Mouse (Mus musculus): ENCODE measurements around the gene Tgfa. TPM values are rescaled to one million over a fixed set of nuclear protein-coding genes. Genes with fewer than 3 reads are reported as not detected.

The Tgfa gene
- polyA plus RNA-seq, 1 experiment from 2014 or later, result 3.0 TPM

DNA sequence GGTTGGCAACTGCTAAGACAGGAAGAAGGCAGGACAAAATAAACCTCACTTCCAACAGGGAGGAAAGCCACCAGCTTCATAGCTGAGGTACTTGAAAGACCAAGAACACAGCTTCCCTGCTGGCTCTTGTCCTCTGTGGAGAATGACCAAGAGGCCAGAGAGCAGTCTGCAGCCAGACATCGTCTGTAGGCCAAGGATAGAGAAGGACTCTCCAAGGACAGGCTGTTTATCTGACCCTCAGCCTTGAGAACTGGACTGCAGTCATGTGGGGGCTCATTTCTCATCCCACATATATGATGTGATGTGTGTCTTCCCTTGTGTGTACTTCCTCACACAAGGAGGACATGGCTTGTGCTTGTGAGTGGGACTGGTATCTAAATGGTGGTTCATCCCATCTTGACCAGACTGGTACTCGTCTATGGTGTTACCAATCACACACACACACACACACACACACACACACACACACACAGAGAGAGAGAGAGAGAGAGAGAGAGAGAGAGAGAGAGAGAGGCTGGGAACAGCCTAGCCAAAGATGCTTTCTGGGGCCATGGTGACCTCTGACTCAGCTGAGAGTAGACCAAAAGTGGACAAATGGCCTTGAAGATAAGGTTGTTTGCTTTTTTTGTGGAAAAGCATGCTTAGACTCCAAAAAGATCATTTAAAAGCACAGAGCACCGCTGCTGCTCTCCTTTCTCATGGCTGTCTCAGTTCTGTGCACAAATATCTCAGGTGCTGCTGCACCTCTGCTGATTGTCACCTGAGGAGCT lies 18.0 kb downstream of the Tgfa start:
- H3K4me1 ChIP-seq (ENCODE audit: insufficient read depth), result peaks cover 20% of the 10 kb centered on the region
- H3K4me2 ChIP-seq (ENCODE audit: low read depth, low read length), result no peak overlapping the region
- H3K36me3 ChIP-seq (replicated peaks; ENCODE audit: insufficient read depth, low read length), result no peaks in the 10 kb centered on the region
- no peak overlapping the region for H3K27ac ChIP-seq (ENCODE audit: low read depth)
- ATAC-seq, result no peak
- H3K9me3 ChIP-seq (ENCODE audit: low read length), result no peaks in the 10 kb centered on the region
- TF ChIP-seq EP300 (IDR thresholded peaks at IDR 0.05; ENCODE audit: low read depth) (no peak), CTCF (IDR thresholded peaks at IDR 0.05; ENCODE audit: low read depth) (no peak)
- no peak overlapping the region for H3K9ac ChIP-seq (replicated peaks)
- no peak for DNase-seq
- H3K27me3 ChIP-seq (ENCODE audit: insufficient read depth, low read length), result no peaks in the 10 kb centered on the region
- H3K4me3 ChIP-seq (ENCODE audit: low read depth, low read length), result no peak overlapping the region
- 54% methylated on average over 3 of the region's 3 CpGs for WGBS (ENCODE audit: insufficient replicate concordance)

DNA sequence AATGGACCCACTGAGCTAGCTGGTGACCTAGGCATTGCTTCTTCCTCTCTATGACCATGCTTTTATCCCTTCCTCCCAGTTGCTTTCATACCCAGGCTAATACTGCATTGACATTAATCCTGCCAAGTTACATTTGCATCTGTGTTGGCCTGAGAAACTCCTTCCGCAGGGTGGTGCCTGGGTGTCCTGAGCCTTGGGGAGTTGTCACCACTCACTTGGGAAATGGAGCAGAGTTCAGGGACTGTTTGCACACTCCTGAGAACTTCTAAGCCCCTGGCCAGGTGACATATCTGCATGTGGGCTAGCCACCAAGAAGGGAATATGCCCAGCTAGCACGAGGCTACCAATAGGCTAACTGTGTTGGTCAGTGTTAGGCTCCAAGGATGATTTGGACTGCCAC lies 23.0 kb downstream of the Tgfa start:
- Histone ChIP-seq H3K4me1 (ENCODE audit: insufficient read depth) (peaks cover 20% of the 10 kb centered on the region), H3K4me2 (ENCODE audit: low read depth, low read length) (no peak overlapping the region), H3K36me3 (replicated peaks; ENCODE audit: insufficient read depth, low read length) (no peaks in the 10 kb centered on the region), H3K27ac (ENCODE audit: low read depth) (0 out of 2 replicates have a peak overlapping the region, but pooled peaks have one; percentile 16), H3K9ac (replicated peaks) (no peak overlapping the region), H3K9me3 (ENCODE audit: low read length) (no peaks in the 10 kb centered on the region), H3K4me3 (ENCODE audit: low read depth, low read length) (no peak overlapping the region), H3K27me3 (ENCODE audit: insufficient read depth, low read length) (no peaks in the 10 kb centered on the region)
- WGBS (ENCODE audit: insufficient replicate concordance), result 69% methylated on average over 2 of the region's 2 CpGs
- ATAC-seq, result no peak
- TF ChIP-seq EP300 (IDR thresholded peaks at IDR 0.05; ENCODE audit: low read depth) (no peak), CTCF (IDR thresholded peaks at IDR 0.05; ENCODE audit: low read depth) (no peak)
- DNase-seq, result no peak

DNA sequence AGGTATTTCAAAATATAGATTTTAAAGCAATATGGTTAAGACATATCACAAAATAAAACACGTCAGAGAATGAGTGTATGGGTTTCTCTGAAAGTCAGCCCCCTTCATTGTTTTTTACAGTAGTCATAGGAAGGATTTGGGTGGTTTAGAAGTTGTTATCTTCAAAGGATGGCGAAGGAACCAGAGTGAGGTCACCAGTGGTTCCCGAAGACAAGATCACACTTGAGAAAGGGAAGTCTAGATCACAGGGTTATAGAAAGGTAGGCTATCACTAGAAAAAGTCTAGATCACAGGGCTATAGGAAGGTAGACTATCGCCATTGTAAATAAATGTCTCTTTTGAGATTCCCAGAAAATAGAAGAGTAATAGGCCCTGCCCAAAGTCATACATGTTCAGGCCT lies 23.7 kb downstream of the Tgfa start:
- Histone ChIP-seq H3K9ac (replicated peaks) (no peak overlapping the region), H3K4me2 (ENCODE audit: low read depth, low read length) (no peak overlapping the region), H3K36me3 (replicated peaks; ENCODE audit: insufficient read depth, low read length) (no peaks in the 10 kb centered on the region), H3K4me3 (ENCODE audit: low read depth, low read length) (no peak overlapping the region), H3K4me1 (ENCODE audit: insufficient read depth) (peaks cover 16% of the 10 kb centered on the region), H3K27ac (ENCODE audit: low read depth) (peak overlapping the region; percentile 79; the same call in 1 of the 2 replicates), H3K27me3 (ENCODE audit: insufficient read depth, low read length) (no peaks in the 10 kb centered on the region), H3K9me3 (ENCODE audit: low read length) (no peaks in the 10 kb centered on the region)
- ATAC-seq (no peak), DNase-seq (no peak)
- TF ChIP-seq CTCF (IDR thresholded peaks at IDR 0.05; ENCODE audit: low read depth) (no peak), EP300 (IDR thresholded peaks at IDR 0.05; ENCODE audit: low read depth) (no peak)
- 57% methylated on average over 4 of the region's 4 CpGs for WGBS (ENCODE audit: insufficient replicate concordance)

DNA sequence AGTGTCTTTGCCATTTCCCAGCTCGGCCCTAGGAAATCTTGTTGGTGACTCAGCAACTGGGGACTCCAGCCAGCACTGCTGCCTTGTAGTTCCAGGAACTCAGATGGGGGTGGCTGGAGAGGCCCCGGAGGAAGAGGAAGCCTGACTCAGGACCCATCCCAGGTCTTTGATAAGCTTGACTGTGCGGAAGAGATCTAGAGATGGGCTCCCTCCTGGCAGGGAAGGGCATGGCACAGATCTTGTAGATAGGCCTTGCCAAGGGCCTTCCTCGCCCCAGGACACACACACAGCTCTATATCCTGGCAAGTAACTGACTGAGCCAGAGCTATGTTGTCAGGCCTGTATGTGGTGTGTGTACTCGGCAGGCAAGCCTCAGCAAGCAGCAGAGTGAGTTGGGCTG lies 24.5 kb downstream of the Tgfa start:
- H3K27ac ChIP-seq (ENCODE audit: low read depth), result peak overlapping the region; percentile 79
- no peaks in the 10 kb centered on the region for H3K36me3 ChIP-seq (replicated peaks; ENCODE audit: insufficient read depth, low read length)
- peaks cover 16% of the 10 kb centered on the region for H3K4me1 ChIP-seq (ENCODE audit: insufficient read depth)
- TF ChIP-seq CTCF (IDR thresholded peaks at IDR 0.05; ENCODE audit: low read depth) (no peak), EP300 (IDR thresholded peaks at IDR 0.05; ENCODE audit: low read depth) (no peak)
- no peak overlapping the region for H3K4me3 ChIP-seq (ENCODE audit: low read depth, low read length)
- H3K27me3 ChIP-seq (ENCODE audit: insufficient read depth, low read length), result no peaks in the 10 kb centered on the region
- H3K9ac ChIP-seq (replicated peaks), result peak overlapping the region; percentile 21; the same call in 1 of the 2 replicates
- H3K4me2 ChIP-seq (ENCODE audit: low read depth, low read length), result no peak overlapping the region
- DNase-seq (no peak), ATAC-seq (peak; percentile 66)
- WGBS (ENCODE audit: insufficient replicate concordance), result 36% methylated on average over 5 of the region's 5 CpGs
- H3K9me3 ChIP-seq (ENCODE audit: low read length), result no peaks in the 10 kb centered on the region

DNA sequence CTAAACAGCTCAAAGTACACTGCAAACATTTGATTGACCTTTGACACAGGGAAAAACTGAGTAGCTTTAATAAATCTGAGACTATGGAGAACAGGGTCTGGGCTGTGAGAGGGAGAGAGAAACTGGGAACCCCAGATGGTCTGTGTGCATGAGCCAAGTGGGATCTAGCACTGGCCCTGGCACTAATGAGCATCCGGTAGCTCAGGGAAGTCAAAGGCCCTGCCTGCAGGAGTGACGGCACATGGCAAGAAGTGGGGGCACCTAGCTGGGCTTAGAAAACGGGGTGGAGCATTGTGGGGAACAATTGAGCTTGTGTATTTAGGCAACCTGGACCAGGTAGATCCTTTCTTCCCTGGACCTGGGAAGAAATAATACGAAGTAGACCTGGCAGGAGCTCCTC lies 25.1 kb downstream of the Tgfa start:
- 55% methylated on average over 4 of the region's 4 CpGs for WGBS (ENCODE audit: insufficient replicate concordance)
- ATAC-seq, result no peak
- TF ChIP-seq CTCF (IDR thresholded peaks at IDR 0.05; ENCODE audit: low read depth), result no peak
- TF ChIP-seq EP300 (IDR thresholded peaks at IDR 0.05; ENCODE audit: low read depth), result no peak
- H3K27ac ChIP-seq (ENCODE audit: low read depth), result peak overlapping the region; percentile 79; the same call in 1 of the 2 replicates
- H3K9me3 ChIP-seq (ENCODE audit: low read length), result no peaks in the 10 kb centered on the region
- DNase-seq, result no peak
- no peak overlapping the region for H3K4me2 ChIP-seq (ENCODE audit: low read depth, low read length)
- H3K9ac ChIP-seq (replicated peaks), result no peak overlapping the region
- H3K4me1 ChIP-seq (ENCODE audit: insufficient read depth), result peaks cover 16% of the 10 kb centered on the region
- no peak overlapping the region for H3K4me3 ChIP-seq (ENCODE audit: low read depth, low read length)
- no peaks in the 10 kb centered on the region for H3K36me3 ChIP-seq (replicated peaks; ENCODE audit: insufficient read depth, low read length)
- no peaks in the 10 kb centered on the region for H3K27me3 ChIP-seq (ENCODE audit: insufficient read depth, low read length)

DNA sequence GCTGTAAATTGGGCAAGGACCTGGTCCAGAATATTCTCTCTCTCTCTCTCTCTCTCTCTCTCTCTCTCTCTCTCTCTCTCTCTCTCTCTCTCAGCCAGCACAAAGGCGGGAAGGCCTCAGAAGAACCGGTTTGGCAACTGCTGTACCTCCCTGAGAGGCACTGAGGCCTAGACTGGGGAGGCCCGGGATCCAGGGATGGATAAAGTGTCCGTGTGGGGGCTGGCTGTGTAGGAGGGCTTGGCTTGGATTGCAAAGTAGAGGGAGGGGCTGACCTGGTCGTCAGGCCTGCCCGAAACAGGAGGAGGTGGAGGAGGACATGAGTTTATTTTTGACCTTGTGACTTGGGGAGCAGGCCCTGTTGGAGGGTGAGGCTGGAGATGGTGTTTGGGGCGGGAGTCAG lies 27.4 kb downstream of the Tgfa start:
- Histone ChIP-seq H3K9ac (replicated peaks) (no peak overlapping the region), H3K9me3 (ENCODE audit: low read length) (no peaks in the 10 kb centered on the region), H3K4me1 (ENCODE audit: insufficient read depth) (peaks cover 16% of the 10 kb centered on the region), H3K27me3 (ENCODE audit: insufficient read depth, low read length) (no peaks in the 10 kb centered on the region), H3K4me2 (ENCODE audit: low read depth, low read length) (no peak overlapping the region), H3K36me3 (replicated peaks; ENCODE audit: insufficient read depth, low read length) (no peaks in the 10 kb centered on the region), H3K27ac (ENCODE audit: low read depth) (no peak overlapping the region), H3K4me3 (ENCODE audit: low read depth, low read length) (no peak overlapping the region)
- no peak for TF ChIP-seq CTCF (IDR thresholded peaks at IDR 0.05; ENCODE audit: low read depth)
- no peak for TF ChIP-seq EP300 (IDR thresholded peaks at IDR 0.05; ENCODE audit: low read depth)
- 50% methylated on average over 7 of the region's 7 CpGs for WGBS (ENCODE audit: insufficient replicate concordance)
- DNase-seq (no peak), ATAC-seq (no peak)

Data from liver, postnatal 0 days (tissue).